Mouse (Mus musculus) retina, postnatal 7 days (tissue): ENCODE measurements around the gene Tnfsfm13.
A peak's percentile ranks its signal among the peaks of the same experiment; 100 is the strongest.

Experiments
- DNase-seq: peaks from one replicate; pipeline ENCODE4 v3.0.0-alpha.2; 2012; ENCODE audit warnings: low read depth, low spot score

Gene Tnfsfm13

DNA sequence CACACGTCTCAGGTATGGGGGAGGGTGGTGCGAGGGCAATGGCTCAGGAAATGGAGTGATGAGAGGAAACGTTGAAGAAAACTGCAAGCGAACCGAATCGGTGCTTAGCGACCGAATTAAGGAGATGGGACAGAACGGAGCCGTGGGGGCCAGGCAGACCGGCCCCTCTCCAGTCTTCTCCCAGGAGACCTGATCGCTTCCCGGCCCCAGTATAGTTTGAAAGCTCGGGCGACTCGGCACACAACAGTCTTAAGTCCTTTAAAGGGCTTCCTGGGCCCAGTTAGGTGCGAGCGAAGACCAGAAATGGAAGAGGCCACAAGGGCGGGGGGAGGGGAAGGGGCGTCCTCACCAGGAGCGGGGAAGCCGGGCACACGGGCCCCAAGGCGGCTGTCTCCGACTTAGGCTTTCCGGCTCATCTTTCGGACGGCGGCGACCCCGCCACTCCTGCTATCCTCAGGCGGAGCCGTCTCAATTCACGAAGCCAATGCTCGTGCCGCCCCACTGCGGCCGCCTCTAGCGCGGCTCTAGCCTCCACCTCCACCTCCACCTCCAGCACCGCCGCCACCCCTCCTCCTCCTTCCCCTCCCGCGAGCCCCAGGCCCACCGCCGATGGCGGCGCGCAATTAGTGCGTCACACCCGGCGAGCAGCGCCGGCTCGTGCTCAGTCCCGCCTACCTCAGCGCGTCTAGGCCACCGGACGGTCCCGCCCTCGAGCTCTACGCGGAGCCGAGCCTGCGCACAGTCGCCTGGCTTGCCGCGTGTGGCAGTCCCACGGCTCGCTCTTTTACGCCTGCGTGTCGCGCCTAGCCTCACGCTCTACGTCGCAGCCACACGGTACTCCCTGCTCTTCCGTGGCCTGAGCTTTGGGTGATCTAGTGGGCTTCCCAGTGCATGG lies 14.3 kb downstream of the Tnfsfm13 start, which contains the start of gene Senp3:
Gene Senp3, minus strand, starts transcription at position 771 of the 895 bp plus-strand sequence.
- peak; percentile 93 for DNase-seq

DNA sequence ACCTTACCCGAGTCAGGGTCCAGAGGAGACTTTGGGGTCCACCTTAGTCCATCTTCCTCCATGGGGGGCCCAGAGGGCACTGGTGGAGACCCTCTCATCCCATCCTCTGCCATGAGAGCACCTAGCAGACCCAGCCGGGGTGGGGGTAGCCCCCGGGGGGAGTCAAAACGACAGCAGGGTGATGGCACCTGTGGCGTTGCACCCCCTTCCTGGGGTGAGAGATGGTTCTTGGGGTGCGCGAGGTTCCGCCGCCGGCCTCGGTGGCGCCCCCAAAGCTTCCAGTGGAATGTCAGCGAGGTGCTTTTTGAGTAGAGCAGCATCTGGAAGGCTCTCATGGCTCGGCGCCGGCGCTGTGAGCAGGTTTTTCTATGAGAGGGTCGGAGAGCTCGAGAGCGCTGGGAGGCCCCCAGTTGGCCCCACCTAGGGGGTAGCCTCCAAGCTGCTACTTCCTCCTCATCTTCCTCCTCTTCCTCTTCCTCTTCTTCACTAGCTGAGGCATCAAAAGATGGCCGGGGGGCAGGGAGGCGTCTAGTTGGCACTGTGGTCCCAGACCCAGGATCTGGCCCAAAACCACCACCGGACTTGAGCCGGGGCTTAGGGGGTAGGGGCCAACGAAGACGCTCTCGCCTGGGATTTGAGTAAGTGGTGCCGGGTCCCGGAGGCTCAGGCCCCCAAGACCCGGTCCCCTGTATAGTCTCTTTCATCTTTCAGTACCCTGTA lies 15.6 kb downstream of the Tnfsfm13 start:
- DNase-seq, result no peak

DNA sequence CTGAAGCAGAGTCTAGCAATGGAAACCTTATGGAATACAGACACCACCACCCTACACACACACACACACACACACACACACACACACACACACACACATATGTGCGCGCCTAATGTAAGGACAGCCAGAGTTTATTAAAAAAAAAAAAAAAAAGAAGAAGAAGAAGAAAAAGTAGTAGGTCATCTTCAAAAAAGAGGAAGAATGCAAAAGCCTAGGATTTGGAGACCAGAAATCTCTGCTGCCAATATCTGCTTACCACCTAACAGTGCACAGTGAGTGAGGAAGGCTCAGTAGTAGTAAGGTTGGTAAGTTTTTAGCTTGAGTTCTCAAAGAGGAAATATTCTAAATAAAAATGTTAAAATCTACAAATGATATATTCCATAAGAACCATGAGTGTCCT lies 16.8 kb downstream of the Tnfsfm13 start:
- no peak for DNase-seq

DNA sequence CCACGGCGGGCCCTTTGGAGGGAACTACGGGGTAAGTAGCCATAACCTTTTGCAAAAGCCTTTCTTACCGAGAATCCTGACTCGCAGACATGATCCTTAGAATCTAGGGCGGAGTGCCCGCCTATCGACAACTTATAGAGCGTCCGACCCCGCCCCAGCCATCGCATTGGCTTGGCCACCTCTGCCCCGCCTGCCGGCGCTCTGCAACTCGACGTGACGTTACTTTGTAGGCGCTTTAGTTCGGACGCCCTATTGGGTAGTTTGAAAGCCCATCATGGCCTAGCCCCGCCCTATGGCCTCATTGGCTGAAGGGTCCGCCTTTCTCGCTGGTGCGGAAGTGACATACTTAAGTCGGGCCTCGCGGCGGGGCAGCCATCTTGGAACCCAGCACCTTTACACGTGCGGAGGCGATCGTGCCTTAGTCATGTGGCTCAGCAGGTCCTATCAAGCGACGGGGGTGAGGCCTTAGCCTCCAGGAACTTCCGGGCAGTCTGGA lies 23.6 kb downstream of the Tnfsfm13 start, which contains the start of gene Eif4a1:
Gene Eif4a1, minus strand, starts transcription at position 213 of the 496 bp plus-strand sequence.
- DNase-seq, result peak; percentile 99

DNA sequence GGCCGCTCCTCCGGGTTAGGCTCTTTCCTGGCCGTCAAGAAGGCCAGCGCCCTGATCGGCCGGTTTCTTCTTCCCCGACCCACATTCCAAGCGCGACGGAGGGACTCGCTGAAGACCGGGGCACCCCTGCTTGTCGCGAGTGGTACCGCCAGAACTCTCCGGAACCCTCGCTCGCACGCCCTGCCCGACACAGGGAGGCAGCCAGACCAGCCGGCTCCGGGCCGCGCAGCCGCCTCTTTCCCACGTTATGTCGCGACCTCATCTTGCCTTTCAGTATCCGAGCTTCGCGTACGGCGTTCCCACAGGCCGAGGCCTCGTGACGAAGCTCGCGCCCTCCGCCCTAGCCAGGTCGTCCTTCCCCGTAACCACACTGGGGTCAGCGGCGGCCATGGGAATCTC lies 24.2 kb downstream of the Tnfsfm13 start:
- DNase-seq, result no peak

DNA sequence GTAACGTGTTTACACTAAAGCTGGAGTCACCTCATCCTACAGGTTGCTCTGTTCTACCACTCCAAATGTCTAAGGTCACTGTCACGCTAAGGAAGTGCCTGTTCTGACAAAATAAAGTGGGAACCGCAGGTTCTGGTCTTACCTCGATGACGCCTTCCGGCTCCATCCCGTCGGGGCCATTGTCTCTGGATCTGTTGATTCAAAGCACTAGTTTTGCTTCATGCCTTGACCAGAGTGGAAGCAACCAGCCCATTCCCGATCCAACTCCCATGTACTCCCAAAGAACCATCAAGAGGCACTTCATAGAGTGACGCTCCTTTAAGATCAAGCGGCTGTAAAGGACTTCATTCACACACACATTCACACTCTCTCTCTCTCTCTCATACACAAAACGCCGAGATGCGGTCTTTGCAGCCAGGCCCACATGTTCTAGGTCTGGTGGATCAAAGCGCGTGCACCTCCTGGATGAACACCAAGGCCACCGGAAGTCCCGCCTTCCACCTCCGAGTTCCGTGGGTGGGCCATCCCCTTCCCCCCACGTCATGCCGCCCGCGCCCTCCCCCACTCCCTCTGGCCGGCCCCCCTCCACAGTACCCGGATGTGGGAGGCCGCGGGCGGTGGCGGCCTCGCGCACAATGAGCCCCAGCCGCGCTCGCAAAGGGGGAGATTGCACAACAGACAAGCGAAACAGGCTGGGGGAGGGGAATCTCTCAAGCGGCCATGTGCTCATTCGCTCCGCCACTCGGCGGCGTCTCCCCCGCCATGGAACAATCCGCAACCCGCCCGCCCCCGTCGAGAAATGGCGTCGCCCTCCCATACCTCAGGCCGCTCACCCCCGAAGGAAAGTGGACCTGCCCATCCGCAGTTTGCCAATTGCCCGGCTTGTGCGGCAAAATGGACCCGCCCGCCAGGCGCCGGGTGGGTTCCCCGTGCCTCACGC lies 24.8 kb downstream of the Tnfsfm13 start:
- DNase-seq, result peak; percentile 95

DNA sequence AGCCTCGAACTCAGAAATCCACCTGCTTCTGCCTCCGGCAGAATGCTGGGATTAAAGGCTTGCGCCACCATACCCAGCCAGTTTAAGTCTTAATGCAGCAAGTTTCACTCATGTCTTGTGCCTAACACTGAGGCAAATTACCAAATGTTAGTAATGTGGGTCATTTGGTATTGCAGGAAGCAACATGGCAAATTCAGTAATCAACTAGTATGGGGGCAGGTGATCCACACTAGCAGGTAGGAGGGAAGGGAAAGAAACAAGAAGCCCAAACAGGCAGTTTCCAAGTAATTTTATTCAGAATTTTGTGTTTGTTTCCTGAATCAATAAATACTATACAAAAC lies 29.3 kb downstream of the Tnfsfm13 start:
- no peak for DNase-seq

DNA sequence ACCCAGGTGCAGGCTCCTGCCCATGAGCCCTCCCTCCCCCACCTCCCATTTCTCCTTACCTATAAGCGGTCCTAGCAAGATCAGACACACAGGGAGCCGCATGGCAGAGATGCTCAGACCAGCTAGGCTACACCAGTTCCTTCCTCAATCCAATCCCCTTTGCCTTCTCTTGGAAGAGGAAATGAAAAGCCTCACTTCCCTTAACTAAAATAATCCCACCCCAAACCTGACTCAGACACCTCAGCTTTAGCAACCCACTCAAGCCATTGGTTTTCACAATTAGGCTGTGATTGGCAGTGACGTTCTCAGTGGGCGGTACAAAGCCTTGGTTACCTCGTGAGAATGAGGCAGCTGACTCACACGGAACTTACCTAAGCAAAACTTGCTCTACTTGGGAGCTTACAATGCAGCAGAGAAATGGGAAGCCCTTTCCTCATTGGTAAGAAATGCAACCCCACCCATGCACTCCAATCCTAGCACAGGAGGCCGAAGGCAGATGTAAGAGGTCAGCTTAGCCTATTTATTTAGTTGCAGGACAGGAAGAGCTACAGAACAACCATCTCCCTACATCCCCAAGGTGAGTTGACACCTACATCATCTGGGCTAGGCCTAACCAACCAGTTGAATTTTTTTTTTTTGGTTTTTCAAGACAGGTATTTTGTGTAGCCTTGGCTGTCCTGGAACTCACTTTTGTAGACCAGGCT lies 29.8 kb downstream of the Tnfsfm13 start, which contains the start of gene Cd68:
Gene Cd68, minus strand, starts transcription at position 193 of the 704 bp plus-strand sequence.
- no peak for DNase-seq

DNA sequence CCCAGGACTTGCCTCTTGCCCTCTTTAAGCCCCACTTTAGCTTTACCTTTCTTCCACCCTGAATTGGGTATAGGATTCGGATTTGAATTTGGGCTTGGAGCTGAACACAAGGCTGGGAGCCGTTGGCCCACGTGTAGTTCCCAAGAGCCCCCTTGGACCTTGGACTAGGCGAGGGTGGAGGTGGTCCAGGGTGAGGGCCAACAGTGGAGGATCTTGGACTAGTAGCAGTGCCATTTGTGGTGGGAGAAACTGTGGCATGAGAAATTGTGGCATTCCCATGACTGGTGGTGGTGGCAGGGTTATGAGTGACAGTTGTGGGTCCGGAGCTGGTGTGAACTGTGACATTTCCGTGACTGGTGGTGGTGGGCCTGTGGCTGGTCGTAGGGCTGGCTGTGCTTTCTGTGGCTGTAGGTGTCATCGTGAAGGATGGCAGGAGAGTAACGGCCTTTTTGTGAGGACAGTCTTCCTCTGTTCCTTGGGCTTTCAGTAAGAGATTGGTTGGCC lies 30.4 kb downstream of the Tnfsfm13 start:
- no peak for DNase-seq

DNA sequence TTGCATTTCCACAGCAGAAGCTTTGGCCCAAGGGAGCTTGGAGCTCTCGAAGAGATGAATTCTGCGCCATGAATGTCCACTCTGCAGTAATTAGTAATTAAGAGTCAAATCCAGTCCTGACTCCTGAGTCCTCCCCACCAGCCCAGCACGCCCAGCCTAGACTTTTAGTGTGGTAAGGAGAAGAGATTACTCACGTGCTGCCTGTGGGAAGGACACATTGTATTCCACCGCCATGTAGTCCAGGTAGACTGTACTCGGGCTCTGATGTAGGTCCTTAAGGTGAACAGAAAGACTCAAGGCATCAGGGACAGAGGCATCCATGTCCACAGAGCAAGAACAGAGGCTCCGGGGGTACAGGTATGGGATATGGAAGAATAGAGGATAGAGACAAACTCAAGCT lies 31.1 kb downstream of the Tnfsfm13 start:
- DNase-seq, result no peak

DNA sequence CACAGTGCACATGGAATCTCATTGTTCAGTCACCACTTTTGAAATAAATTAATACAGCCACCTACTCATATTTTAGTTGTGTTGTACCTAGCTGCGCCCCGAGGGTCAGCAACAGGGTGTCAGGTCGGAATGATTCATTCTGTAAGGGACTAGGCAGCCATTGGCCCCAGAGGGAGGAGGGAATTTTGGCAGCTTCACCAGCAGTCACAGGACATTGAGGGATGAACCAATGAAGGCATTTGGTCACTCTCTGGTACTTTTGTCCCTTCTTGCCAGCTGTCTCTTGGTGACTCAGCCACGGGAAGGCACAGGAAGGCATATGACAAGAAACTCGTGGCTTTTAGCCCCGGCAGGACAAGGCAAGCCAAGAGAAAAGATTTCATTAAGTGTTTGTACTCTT lies 32.1 kb downstream of the Tnfsfm13 start:
- no peak for DNase-seq

DNA sequence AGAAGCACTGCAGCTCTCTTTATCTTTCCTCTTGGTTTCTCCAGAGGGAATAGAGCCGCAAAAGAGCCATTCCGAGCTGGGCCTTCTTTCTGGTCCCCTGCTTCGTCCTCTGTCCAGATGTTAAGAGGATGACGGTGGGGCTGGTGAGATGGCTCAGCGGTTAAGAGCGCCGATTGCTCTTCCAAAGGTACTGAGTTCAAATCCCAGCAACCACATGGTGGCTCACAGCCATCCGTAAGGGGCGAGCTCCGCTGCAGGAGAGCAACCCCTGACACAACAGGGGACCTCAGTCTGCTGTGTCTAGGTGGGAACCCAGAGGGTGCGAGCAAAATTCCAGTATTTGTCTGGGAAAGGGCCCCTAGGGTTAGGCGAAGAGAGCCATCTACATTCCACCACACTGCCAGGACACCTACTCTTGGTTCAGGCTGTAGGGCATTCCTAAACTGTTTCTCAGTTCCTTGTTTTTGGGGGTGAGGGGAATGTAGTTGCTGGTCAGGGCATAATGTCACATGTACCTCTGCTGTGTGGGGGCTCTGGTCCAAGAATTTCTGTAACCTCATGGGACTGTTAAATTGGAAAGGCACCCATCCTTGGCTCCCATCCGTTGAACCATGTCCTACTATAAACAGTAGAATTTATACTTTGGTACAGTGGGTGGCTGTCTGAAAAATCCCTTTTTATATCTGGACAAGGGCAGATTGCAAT lies 32.8 kb downstream of the Tnfsfm13 start:
- no peak for DNase-seq

DNA sequence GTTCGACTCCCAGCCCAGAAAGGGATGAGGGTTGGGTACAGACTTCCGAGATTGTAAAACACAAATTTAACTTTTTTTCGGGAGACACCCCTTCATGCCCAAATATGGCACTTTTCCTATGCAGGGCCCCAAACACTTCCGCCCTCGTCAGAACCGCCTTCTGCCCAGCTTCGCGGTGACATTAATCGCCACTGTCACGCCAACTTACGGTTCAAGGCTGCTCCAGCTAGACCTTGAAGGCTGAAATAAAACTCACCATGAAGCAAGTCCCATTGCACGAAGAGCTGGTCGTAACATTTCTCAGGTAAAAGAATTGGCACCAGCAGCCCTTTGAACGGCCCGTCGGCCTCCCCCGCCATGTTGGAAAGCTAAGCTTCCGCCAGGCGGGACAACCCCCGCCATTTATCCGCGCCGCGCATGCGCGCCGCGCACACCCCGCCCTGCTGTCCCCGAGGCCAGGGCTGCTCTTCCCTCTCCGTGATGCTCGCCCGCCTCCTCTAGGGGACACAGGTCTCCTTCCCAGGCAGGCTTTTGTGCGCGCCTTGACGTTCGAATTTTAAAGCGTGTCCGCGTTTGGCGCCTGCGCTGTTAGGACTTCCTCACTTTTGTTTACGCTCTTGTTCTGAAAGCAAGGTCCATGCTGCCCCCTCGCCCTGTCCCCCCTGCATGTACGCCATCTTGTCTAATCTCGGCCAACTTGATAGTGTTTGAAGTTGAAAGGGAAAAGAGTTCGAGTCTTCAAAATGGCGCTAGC lies 33.5 kb downstream of the Tnfsfm13 start, which contains the start of gene Mpdu1:
Gene Mpdu1, minus strand, starts transcription at position 430 of the 754 bp plus-strand sequence.
- DNase-seq, result peak; percentile 95

DNA sequence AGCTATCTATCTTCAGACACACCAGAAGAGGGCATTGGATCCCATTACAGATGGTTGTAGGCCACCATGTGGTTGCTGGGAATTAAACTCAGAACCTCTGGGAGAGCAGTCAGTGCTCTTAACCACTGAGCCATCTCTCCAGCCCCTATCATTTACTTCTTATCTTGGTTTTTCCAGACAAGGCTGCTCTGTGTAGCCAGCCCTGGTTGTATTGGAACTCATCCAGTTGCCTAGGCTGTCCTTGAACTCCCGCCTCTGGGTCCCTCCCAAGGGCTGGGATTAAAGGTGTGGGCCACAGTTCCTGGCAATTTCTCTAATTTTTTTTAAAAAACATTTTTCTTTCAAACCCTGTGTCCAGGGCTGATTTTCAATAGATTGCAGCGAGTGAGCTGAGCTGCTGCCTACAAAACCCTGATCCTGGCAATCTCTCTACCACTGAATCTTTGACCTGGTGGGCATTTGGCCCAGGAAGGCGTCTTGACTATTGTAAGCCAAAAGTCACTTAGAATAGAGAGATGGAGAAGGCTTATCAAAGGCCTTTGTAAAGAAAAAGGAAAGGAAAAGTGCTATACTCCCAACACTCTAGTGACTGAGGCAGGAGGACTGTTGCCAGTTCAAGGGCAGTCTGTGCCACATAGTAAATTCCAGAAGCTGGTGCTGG lies 34.5 kb downstream of the Tnfsfm13 start:
- no peak for DNase-seq

DNA sequence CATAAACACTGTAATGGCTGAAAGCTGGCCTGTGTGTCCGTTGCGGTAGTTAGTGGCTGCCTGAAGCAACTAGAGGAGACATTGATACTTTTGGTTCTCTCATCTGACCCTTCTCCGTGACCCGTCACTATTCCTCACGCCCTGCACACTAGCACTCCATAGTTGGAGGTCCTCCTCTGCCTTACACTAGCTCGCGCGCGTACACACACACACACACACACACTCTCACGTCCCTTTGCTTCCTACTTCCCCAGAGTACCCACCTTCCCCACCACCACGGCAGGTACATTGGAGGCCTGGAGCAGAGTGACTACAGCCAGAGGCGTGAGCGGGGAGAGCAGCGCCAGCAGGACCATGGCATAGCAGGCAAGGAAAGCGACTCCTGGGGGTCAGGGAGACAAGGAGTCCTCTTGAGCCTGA lies 38.4 kb downstream of the Tnfsfm13 start:
- DNase-seq, result no peak

DNA sequence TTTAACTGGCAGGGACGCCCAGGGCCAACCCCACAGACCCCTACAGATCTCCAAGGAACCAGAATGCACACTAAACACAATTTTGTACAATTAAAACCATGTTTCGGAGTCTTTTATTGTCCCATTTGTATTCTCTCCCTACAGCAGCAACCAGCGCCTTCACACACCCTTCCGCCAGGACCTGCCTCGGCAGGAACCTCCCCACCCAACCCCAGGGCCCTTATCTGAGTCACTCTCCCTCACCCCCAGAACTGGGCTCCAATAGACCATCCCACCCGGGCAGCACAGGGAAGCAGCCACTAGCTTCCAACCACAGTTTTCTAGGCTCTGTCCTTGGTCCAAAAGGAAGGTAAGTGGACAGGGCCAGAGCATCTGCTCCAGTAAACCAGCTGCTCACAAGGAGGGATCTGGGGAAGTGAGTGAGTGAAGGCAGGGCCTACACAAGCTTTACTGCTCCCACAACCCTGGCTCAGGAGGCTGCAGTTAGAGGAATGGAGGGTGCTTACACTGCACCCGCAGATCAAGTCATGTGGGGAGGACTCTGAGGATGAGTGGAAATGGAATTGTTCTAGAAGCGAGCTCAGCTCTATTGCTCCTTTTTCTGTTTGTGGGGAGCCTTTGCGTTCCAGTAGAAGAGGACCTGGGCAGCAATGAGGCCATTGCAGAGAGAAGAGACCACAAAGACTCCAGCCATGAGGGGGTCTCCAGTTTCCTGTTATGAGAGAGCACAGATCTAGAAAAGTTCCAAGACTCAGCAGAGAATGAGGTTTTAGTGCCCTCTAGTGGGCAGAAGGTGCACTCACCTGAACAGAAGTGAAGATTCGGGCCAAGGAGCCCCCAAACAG lies 39.1 kb downstream of the Tnfsfm13 start:
- peak; percentile 60 for DNase-seq

DNA sequence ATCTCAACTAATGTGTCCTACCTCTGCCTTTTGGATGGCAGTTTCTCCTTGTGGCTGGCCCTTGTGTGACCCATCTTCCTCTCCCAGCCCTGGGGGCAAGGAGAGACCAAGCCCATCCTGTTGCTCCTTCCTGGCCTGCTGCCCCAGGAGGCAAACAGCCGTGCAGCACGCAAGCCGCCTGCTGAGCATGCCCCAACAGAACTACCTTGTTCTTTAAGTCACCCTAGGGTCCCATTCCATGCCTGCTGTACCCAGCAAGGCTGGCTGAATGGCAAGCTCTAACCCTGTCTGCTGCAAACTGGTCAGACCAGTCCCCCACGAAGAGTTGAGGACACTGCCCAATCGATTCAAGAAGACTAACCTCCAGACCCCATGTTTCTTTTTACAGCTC lies 39.8 kb downstream of the Tnfsfm13 start:
- no peak for DNase-seq
